Mouse (Mus musculus) adrenal gland, postnatal 10 days (tissue): ENCODE results near the gene H2afz. TPM values are rescaled to one million over a fixed set of nuclear protein-coding genes. Genes with fewer than 3 reads are reported as not detected.
"Not testable (repeated sequence)": the region's sequence is repeated elsewhere in the genome, so short reads cannot be mapped to it uniquely, and the experiment has no call there.

ENCODE experiments used
- DNase-seq: peaks from one replicate; pipeline ENCODE4 v3.0.0; 2021; ENCODE audit warnings: mixed read lengths
- total RNA-seq, 2 experiments: library from RNA; stranded (reverse); gene quantifications; 2 replicates each; pipeline ENCODE4 v1.2.3; 2021

H2afz gene
- total RNA-seq, 2 experiments from 2014 or later = 246 to 278 TPM

- DNase-seq = no peak
Measured at GRCm38 (mm10) chr3:137863330-137864123, 760 bp upstream of the H2afz start.

- DNase-seq = peak; percentile 93
Measured at GRCm38 (mm10) chr3:137864988-137865982, 998 bp downstream of the H2afz start.

DNA sequence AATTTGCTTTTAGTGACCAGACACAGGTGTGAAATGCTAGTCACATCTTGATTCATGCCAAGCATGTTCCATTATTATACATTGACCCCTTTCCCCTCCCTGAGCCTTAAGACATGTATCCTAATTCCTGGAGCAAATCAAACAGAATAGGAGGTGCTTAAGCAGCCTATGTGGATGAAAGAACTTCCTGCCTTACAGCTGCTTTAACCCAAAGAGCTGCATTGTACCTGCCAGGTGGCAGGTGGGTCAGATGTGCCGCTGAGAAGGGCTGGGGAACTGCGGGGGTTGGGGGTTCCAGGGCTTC is 2.8 kb downstream of the H2afz start:
- no peak for DNase-seq

DNA sequence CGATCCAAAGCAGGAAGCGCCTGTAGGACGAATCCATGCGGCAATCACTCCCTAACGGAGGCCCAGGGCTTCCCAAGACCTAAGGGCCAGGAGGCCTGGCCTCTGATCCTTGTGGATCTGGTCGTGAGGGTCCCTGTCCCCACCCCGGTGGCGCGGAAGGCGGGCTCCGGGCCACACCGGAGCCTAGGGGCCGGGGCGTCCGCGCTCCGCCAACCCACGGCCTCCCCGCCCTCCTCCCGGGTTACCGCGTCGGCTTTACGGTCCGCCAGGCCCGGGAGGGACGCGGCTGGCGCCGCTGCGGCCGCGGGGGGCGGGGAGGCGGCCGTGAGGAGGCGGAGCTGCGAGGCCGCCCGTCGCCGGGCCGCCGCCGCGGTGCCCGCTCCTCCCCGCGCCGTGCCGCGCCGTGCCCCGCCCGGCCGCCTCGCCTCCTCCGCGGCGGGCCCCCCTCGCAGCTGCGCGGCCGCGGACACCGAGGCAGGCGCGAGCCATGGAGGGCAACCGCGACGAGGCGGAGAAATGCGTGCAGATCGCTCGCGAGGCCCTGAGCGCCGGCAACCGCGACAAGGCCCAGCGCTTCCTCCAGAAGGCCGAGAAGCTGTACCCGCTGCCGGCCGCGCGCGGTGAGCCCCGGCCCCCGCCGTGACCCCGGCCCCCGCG is 3.3 kb downstream of the H2afz start, which contains the start of gene Dnajb14:
Dnajb14 (plus strand) TSS at position 239 of the 657 bp plus-strand sequence.
- DNase-seq = peak; percentile 83

DNA sequence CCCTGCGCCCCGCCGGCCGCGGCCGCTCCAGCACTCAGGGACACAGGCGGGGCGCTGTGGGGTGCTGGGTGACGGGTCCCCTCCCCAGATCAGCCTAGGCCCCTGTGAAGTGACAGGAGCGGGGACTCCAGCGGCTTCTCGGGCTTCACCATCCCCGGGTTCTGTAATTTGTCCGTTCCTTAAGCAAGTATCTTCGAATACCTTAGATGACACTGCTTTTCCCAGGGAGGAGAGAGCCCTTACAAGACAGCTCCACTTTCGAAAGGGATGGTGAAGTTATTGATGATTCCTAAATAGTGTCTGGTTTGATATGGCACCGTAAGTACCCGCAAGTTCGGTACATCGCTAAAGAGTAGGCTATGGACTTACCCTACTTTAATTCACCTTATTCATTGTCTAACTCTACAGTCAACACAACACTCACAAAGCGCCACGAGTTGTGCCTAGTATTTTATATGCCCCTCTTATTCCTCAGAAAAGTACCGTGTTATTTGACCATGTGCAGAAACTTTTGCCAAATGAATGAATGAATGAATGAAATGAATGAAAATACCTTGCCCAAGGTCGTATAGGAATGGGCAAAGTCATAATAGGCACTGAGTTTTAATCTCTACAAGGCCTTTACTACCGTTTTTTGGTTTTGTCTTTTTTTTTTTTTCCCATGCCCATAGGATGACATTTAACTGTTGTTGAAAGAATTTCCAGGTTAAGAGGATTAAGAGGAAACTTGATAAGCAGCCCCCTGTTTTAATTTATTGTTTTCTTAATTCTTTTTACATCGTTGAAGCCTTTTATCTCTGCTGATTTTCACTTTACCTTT is 4.0 kb downstream of the H2afz start:
- no peak for DNase-seq

DNA sequence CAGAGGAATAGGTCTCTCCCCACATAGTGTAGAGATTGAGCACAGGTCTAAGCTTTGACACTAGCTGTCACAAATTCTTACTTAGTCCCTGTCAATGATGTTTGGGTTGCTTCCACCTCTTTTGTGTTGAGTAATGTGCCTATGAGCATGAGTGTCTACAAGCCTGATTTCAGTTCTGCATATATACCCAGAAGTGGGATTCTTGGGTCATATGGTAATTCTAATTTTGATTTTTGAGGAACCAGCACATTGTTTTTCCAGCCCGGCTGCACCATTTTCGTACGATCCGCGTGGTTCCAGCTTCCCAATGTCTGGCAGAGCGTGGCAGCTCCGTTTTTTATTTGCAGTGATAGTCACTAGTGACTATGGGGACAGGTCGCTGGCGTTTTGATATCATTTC is 5.1 kb downstream of the H2afz start:
- no peak for DNase-seq

DNA sequence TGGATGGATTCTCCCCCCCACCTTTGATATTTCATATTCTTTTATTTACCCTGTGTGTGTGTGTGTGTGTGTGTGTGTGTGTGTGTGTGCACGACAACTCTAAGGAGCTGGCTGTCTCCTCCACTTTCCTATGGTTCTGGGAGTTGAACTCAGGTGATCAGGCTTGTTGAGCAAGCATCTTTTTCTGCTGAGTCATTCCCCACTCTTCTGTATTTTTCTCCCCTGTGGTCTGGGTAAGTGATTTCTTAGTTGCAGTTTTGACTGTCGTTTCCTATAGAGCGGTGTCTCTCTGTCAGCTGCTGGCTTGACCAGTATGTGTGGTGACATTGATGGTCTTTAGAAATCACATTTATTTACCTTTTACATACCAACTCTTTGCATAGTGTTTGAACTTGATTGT is 15.0 kb downstream of the H2afz start:
- DNase-seq = no peak

- no peak for DNase-seq
Measured at GRCm38 (mm10) chr3:137880109-137880748, 15.9 kb downstream of the H2afz start.

- no peak for DNase-seq
Measured at GRCm38 (mm10) chr3:137881093-137881492, 16.8 kb downstream of the H2afz start.

- no peak for DNase-seq
Measured at GRCm38 (mm10) chr3:137887961-137888360, 23.7 kb downstream of the H2afz start.

DNA sequence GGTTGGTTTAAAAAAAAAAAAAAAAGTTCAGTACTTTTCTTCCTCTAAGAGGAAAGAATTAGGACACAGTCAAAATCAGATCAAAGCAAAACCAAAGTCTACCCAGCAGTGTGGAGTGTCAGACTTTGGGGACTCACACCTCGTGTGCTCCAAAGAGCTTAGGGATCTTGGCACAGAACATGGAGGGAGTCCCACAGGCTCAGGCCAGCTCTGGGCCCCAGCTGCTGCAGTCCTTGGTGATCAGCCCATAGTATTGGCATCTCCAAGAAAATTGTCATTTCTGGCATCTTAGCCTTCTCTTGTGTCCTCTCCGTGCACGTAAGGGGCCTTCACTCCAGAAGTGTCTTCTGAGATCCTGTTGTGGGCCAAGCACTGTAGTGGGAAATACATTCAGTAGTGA is 26.8 kb downstream of the H2afz start:
- no peak for DNase-seq

DNA sequence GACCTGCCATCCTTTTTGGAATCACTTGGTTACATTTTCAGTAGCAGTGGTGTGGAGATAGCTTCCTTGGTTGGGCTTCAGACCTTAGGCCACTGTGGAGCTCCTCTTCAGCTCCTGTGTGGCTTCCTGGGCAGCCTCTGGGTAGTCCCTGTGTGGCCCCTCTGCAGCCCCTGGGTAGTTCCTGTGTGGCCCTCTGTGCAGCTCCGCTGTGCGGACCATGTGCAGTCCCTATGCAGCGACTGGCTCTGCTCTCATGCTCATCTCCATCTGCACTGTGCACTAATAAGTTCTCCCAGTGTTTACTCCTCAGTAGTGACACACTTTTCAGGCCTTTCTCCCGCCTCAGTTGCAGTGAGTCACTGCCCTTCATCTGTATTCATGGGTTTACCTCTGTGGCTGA is 27.8 kb downstream of the H2afz start:
- no peak for DNase-seq

GRCm38 (mm10) chr3:137893789-137894188 is 29.5 kb downstream of the H2afz start:
- no peak for DNase-seq

DNA sequence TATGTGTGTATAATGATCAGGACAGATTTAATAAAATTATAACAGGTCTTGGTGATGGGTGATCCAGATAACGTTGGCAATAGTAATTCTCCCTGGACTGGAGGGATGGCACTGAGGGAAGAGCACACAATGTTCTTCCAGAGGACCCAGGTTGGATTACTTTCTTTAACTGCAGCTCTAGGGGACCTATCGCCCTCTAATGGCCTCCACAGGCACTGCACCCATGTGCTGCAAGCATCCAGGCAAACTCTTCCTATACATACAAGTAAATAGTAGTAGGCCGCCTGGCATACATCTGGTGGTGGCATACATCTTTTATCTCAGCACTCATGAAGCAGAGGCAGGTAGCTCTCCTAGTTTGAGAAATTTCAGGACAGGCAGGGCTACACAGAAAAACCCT is 30.9 kb downstream of the H2afz start:
- DNase-seq = peak; percentile 25

DNA sequence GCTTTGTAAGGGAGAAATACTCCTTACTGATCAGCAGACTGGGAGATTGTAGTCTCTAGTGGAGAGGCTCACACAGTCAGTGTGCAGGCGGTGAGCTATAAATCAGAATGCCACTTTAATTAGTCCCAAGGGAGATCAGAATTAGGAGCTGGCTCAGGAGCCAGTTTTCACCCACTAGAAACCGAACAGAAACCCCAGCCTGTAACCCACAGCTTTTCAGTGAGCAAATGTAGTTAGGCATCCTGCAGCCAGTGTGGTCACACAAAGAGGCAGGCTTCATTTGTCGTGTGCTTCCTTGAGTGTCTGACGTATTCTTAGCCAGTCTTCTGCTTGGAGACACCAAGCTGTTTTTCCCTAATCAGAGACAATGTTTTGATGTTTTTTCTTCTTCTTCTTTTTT is 32.1 kb downstream of the H2afz start:
- no peak for DNase-seq

- DNase-seq = no peak
Measured at GRCm38 (mm10) chr3:137896867-137897266, 32.6 kb downstream of the H2afz start.

- DNase-seq = no peak
Measured at GRCm38 (mm10) chr3:137897685-137898084, 33.4 kb downstream of the H2afz start.

- DNase-seq = peak; percentile 78
Measured at GRCm38 (mm10) chr3:137900149-137900548, 35.9 kb downstream of the H2afz start.

DNA sequence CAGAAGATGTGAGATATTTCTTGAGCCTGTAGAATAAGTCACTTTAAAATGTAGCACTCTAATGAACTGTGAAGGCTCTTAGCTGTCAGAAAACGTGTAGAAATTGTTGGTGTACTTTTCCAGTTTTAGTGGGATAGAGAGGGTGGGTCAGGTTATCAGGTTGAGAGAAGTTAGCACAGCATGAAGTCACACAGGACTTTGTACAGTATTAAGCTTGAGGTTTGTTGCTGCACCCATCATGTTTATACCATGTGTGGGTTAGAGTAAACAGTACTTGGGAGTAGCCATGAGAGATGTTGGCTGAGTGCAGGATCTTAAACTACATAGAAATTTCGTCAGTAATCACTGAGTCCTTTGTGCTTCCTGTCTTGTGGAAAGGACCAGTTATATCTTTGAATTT is 48.8 kb downstream of the H2afz start:
- DNase-seq = no peak

DNA sequence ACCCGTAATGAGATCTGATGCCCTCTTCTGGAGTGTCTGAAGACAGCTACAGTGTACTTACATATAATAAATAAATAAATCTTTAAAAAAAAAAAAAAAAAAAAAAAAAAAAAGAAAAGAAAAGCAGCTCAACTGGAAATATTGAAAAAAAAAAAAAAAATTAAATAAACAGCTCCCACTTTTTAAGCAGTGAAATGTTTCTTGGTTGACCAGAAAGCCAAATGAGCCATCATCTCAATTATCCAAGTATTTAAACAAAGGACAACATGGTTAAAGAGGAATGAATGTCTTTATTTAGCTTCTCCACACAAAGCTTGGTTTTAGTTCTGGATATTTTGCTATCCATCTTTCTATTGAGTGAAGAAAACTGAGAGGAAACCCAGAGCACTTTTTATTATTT is 50.3 kb downstream of the H2afz start:
- not testable (repeated sequence) for DNase-seq
